Mouse (Mus musculus) heart, postnatal 0 days (tissue): ENCODE measurements around the gene Zeb2.

ENCODE experiments used
- CTCF ChIP-seq: IDR thresholded peaks from 2 replicates; pipeline ENCODE4 v1.5.1; 2016; ENCODE audit warnings: antibody characterized with exemption, control low read depth, low read depth
- EP300 ChIP-seq: IDR thresholded peaks from 2 replicates; pipeline ENCODE4 v1.6.1; 2016; ENCODE audit warnings: antibody characterized with exemption, low read depth

DNA sequence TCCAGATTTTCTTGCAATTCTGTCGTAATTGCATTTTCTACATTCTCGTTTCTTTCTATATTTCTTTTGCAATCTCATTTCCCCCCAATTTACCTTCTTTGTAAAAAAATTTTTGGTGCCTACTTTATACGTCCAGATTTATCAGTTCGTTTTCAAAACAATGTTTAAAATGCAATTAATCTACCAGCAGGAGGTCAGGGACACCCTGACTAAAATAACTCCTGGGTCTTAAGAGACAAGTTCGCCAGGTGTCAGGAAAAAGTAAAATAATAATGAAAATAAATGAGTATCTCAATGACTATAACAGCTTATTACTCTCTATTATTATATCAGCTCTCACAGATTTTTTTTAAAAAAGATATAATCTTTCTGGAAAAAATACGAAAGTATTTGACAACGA is 397 bp upstream of the Zeb2 start:
- TF ChIP-seq CTCF (no peak), EP300 (no peak)
